Mouse (Mus musculus): Measurements from ENCODE around the gene Eml4. TPM values are rescaled to one million over a fixed set of nuclear protein-coding genes. Genes with fewer than 3 reads are reported as not detected.

Eml4 gene
- total and polyA plus RNA-seq, 3 experiments: 38.2 to 75.6 (median 60.1) TPM

- no peak for DNase-seq (ENCODE audit: extremely low read depth)
Observed at GRCm38 (mm10) chr17:83363081-83363480, 12.3 kb downstream of the Eml4 start.

GRCm38 (mm10) chr17:83364296-83364695, 13.6 kb downstream of the Eml4 start:
- dilution Hi-C loops (cut with MboI; ENCODE audit: extremely low pct_ligation_motif_present, extremely low pct_unique_long_range_greater_than_20kb, low sequenced_read_pairs): no loop called here

More at GRCm38 (mm10) chr17:83363081-83363480, 12.3 kb downstream of the Eml4 start:
- Histone ChIP-seq H3K36me3 (replicated peaks in 1 of 2; ENCODE audit: control insufficient read depth in 1 of 2, insufficient read depth in 1 of 2, low read length in 1 of 2) (peaks cover 0 to 37% of the 10 kb centered on the region in 2 experiments), H3K4me1 (ENCODE audit: control insufficient read depth in 1 of 2, insufficient read depth in 2 of 2) (peaks cover 11 to 80% of the 10 kb centered on the region in 2 experiments; a peak in 3 of 4 replicates), H3K27me3 (replicated peaks) (no peaks in the 10 kb centered on the region), H3K27ac (ENCODE audit: insufficient read depth, low read depth) (no peak overlapping the region), H3K9me3 (replicated peaks; ENCODE audit: low read length) (no peaks in the 10 kb centered on the region), H3K79me2 (replicated peaks; ENCODE audit: control insufficient read depth, extremely low read depth, insufficient read depth, poor library complexity, severe bottlenecking) (peaks cover 64% of the 10 kb centered on the region), H3K9ac (ENCODE audit: insufficient read depth, low read depth) (no peak overlapping the region), H3K4me2 (ENCODE audit: insufficient read depth, low read depth, poor library complexity, severe bottlenecking) (no peak overlapping the region), H3K4me3 (replicated peaks in 1 of 3; ENCODE audit: low read depth in 2 of 3, low read length in 2 of 3, poor library complexity in 1 of 3) (no peak overlapping the region)
- in situ Hi-C loops (cut with MboI; ENCODE audit: low pct_ligation_motif_present, low pct_unique_long_range_greater_than_20kb, low sequenced_read_pairs) (no loop called here), dilution Hi-C loops (cut with MboI; ENCODE audit: extremely low pct_ligation_motif_present, extremely low pct_unique_long_range_greater_than_20kb, low sequenced_read_pairs) (no loop called here)
- TF ChIP-seq TCF12 (IDR thresholded peaks at IDR 0.05; ENCODE audit: low read depth, low read length) (no peak), GABPA (IDR thresholded peaks at IDR 0.05; ENCODE audit: insufficient replicate concordance, low read depth, low read length) (no peak), MXI1 (IDR thresholded peaks at IDR 0.05; ENCODE audit: low read depth, low read length) (no peak), CTCF (conservative IDR thresholded peaks at IDR 0.05 in 1 of 2, IDR thresholded peaks at IDR 0.05 in 1 of 2; ENCODE audit: low read depth in 2 of 2, low read length in 2 of 2) (no peak), BHLHE40 (IDR thresholded peaks at IDR 0.05; ENCODE audit: low read depth, low read length) (no peak), MAFK (IDR thresholded peaks at IDR 0.05; ENCODE audit: insufficient replicate concordance, low read length) (no peak), MEF2A (IDR thresholded peaks at IDR 0.05; ENCODE audit: borderline replicate concordance, low read depth, low read length) (no peak), IRF4 (IDR thresholded peaks at IDR 0.05; ENCODE audit: low read depth, low read length) (no peak), UBTF (IDR thresholded peaks at IDR 0.05; ENCODE audit: low read depth, low read length) (no peak), USF2 (conservative IDR thresholded peaks at IDR 0.05; ENCODE audit: low read depth, low read length) (no peak), ELF1 (IDR thresholded peaks at IDR 0.05; ENCODE audit: low read depth, low read length) (no peak)

More at GRCm38 (mm10) chr17:83364296-83364695, 13.6 kb downstream of the Eml4 start:
- Histone ChIP-seq H3K79me2 (replicated peaks; ENCODE audit: control insufficient read depth, extremely low read depth, insufficient read depth, poor library complexity, severe bottlenecking) (peaks cover 68% of the 10 kb centered on the region), H3K4me3 (replicated peaks in 1 of 3; ENCODE audit: low read depth in 2 of 3, low read length in 2 of 3, poor library complexity in 1 of 3) (no peak overlapping the region), H3K27ac (ENCODE audit: insufficient read depth, low read depth) (no peak overlapping the region), H3K36me3 (replicated peaks in 1 of 2; ENCODE audit: control insufficient read depth in 1 of 2, insufficient read depth in 1 of 2, low read length in 1 of 2) (peaks cover 0 to 45% of the 10 kb centered on the region in 2 experiments), H3K4me2 (ENCODE audit: insufficient read depth, low read depth, poor library complexity, severe bottlenecking) (no peak overlapping the region), H3K27me3 (replicated peaks) (no peaks in the 10 kb centered on the region), H3K9ac (ENCODE audit: insufficient read depth, low read depth) (no peak overlapping the region), H3K4me1 (ENCODE audit: control insufficient read depth in 1 of 2, insufficient read depth in 2 of 2) (peaks cover 9 to 70% of the 10 kb centered on the region in 2 experiments), H3K9me3 (replicated peaks; ENCODE audit: low read length) (no peaks in the 10 kb centered on the region)
- in situ Hi-C loops (cut with MboI; ENCODE audit: low pct_ligation_motif_present, low pct_unique_long_range_greater_than_20kb, low sequenced_read_pairs): no loop called here
- DNase-seq (ENCODE audit: extremely low read depth): no peak
- TF ChIP-seq UBTF (IDR thresholded peaks at IDR 0.05; ENCODE audit: low read depth, low read length) (no peak), MAX (IDR thresholded peaks at IDR 0.05; ENCODE audit: low read length) (no peak), MYC (IDR thresholded peaks at IDR 0.05; ENCODE audit: low read depth, low read length) (no peak), TBP (conservative IDR thresholded peaks at IDR 0.05; ENCODE audit: low read depth, low read length) (no peak), MAZ (IDR thresholded peaks at IDR 0.05; ENCODE audit: low read depth, low read length) (no peak), SIN3A (IDR thresholded peaks at IDR 0.05; ENCODE audit: low read length) (no peak), NRF1 (IDR thresholded peaks at IDR 0.05; ENCODE audit: low read depth, low read length) (no peak), CHD2 (IDR thresholded peaks at IDR 0.05; ENCODE audit: low read length) (no peak), EP300 (IDR thresholded peaks at IDR 0.05; ENCODE audit: low read length) (no peak), ETS1 (conservative IDR thresholded peaks at IDR 0.05; ENCODE audit: low read depth, low read length) (no peak), ZNF384 (IDR thresholded peaks at IDR 0.05; ENCODE audit: low read depth, low read length) (no peak), KAT2A (IDR thresholded peaks at IDR 0.05; ENCODE audit: insufficient replicate concordance, low read length) (no peak), ZKSCAN1 (IDR thresholded peaks at IDR 0.05; ENCODE audit: borderline replicate concordance, low read depth, low read length) (no peak), HCFC1 (IDR thresholded peaks at IDR 0.05; ENCODE audit: low read depth, low read length) (no peak), RCOR1 (conservative IDR thresholded peaks at IDR 0.05; ENCODE audit: low read depth, low read length) (no peak), POLR2A (IDR thresholded peaks at IDR 0.05; ENCODE audit: low read depth, low read length) (no peak)
